Mouse (Mus musculus) G1E (cell line): ENCODE measurements around the gene Wdr26.

Source experiments
- CTCF ChIP-seq: IDR thresholded peaks from 2 replicates; pipeline ENCODE4 v1.5.1; 2012; ENCODE audit warnings: low read depth, low read length, inconsistent platforms, mixed read lengths
- TAL1 ChIP-seq: conservative IDR thresholded peaks from 2 replicates; pipeline ENCODE4 v1.6.1; 2012; ENCODE audit warnings: low read depth, low read length, inconsistent platforms, mixed read lengths

DNA sequence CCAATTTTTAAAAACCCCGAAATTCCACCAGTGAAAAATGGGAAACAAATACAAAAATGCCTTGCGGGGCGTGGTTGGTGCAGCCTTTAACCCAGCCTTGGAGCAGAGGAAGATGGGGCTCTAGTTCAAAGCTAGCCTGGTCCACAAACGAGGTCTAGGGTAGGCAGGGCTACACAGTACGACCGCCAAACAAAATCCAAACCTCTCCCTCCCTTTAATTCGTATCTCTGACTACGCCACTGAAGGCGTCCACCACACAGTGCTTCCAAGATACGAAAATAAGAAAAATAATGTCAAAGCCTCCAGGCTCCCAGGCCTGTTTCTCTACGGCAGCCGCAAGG, 68.2 kb downstream of the Wdr26 start:
- TF ChIP-seq TAL1 (no peak), CTCF (no peak)
